Mouse (Mus musculus) CD4-positive, CD25-positive, alpha-beta regulatory T cell, adult 4 months (primary cell): ENCODE data around the gene Hspb9. TPM values are rescaled to one million over a fixed set of nuclear protein-coding genes. Genes with fewer than 3 reads are reported as not detected.

Experiments
- ATAC-seq: one replicate; pipeline ENCODE4 v1.8.0; 2017
- polyA plus RNA-seq, 2 experiments: library from polyadenylated mRNA; unstranded; fragments of 100-300 nt; shearing (Covaris generic); gene quantifications; one replicate each; pipeline ENCODE4 v1.2.1; 2017

The Hspb9 gene
- polyA plus RNA-seq, 2 experiments from 2014 or later = 1.0 TPM; not detected in 1

DNA sequence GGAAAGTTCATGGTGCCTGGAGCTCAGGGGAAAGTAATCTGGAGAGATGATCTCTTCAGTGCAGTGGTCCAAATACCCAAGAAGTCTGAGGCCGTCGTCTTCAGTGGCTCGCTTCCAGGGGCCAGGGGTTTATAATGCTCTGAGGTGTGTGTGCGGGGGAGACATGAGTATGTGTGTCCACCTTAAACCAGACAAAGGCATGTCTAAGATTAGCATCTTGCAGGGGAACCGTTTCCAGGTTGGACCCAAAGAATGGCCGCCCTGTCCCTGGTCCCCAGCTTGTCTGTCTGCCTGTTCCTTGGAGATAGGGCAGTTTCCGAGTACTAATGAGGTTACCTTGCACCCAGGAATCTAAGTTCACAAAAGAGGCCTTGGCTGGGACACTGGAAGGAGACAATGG is 49.2 kb downstream of the Hspb9 start, which contains the start of gene Hcrt:
Hcrt (minus strand) TSS at position 101 of the 400 bp plus-strand sequence.
- no peak for ATAC-seq

Other genes with a start within 250 kb of the Hspb9 start
- gene Klhl11, start 241.1 kb upstream of the Hspb9 start, polyA plus RNA-seq = 1 to 10 TPM; 2.2 to 3.0 TPM
- gene Acly, start 185.8 kb upstream of the Hspb9 start, polyA plus RNA-seq = 100 to 1,000 TPM; 102 to 153 TPM
- under 1 TPM in 1 of 2 experiments, not detected in 1; 0.24 TPM for gene Ttc25, start 168.2 kb upstream of the Hspb9 start, polyA plus RNA-seq
- 100 to 1,000 TPM; 185 to 348 TPM for gene Cnp, start 138.9 kb upstream of the Hspb9 start, polyA plus RNA-seq
- 10 to 100 TPM; 27.1 to 30.3 TPM for gene Nkiras2, start 94.6 kb upstream of the Hspb9 start, polyA plus RNA-seq
- gene Dnajc7, start 93.7 kb upstream of the Hspb9 start, polyA plus RNA-seq = 100 to 1,000 TPM; 426 to 510 TPM
- under 1 TPM in 1 of 2 experiments, not detected in 1; 0.23 TPM for gene Zfp385c, start 21.4 kb upstream of the Hspb9 start, polyA plus RNA-seq
- 10 to 100 TPM; 31.6 to 60.3 TPM for gene Dhx58, start 9.6 kb upstream of the Hspb9 start, polyA plus RNA-seq
- gene Kat2a, start 1.4 kb upstream of the Hspb9 start, polyA plus RNA-seq = 10 to 100 TPM; 11.1 to 13.2 TPM
- 10 to 100 TPM; 21.2 to 35.8 TPM for gene Rab5c, start 24.4 kb downstream of the Hspb9 start, polyA plus RNA-seq
- gene Kcnh4, start 46.1 kb downstream of the Hspb9 start, polyA plus RNA-seq = not detected
- gene Hcrt, start 49.1 kb downstream of the Hspb9 start, polyA plus RNA-seq = not detected
- gene Ghdc, start 57.1 kb downstream of the Hspb9 start, polyA plus RNA-seq = 1 to 10 TPM; 2.7 to 3.1 TPM
- 10 to 100 TPM; 39.3 to 53.2 TPM for gene Stat5b, start 136.9 kb downstream of the Hspb9 start, polyA plus RNA-seq
- gene Stat5a, start 145.5 kb downstream of the Hspb9 start, polyA plus RNA-seq = 10 to 100 TPM; 37.9 to 52.4 TPM
- 100 to 1,000 TPM; 105 to 122 TPM for gene Stat3, start 225.7 kb downstream of the Hspb9 start, polyA plus RNA-seq